Mouse (Mus musculus) C2C12 (cell line): ENCODE measurements around the gene Terf2.

ENCODE experiments used
- CTCF ChIP-seq: IDR thresholded peaks from one replicate; pipeline ENCODE4 v1.5.1; 2011; ENCODE audit not compliant: control insufficient read depth, insufficient read depth, insufficient read length
- MAX ChIP-seq: IDR thresholded peaks from one replicate; pipeline ENCODE4 v1.6.1; 2011; ENCODE audit warnings: mild to moderate bottlenecking, control low read depth

- TF ChIP-seq MAX = no peak
- TF ChIP-seq CTCF = peak; percentile 94
These were observed 65.4 kb downstream of the Terf2 start, which contains the start of gene Vps4a for GRCm38 (mm10) chr8:107030650-107031576.
